Comparison of ENCODE assay signal across 23 mouse cellular contexts in the genomic region with DNA sequence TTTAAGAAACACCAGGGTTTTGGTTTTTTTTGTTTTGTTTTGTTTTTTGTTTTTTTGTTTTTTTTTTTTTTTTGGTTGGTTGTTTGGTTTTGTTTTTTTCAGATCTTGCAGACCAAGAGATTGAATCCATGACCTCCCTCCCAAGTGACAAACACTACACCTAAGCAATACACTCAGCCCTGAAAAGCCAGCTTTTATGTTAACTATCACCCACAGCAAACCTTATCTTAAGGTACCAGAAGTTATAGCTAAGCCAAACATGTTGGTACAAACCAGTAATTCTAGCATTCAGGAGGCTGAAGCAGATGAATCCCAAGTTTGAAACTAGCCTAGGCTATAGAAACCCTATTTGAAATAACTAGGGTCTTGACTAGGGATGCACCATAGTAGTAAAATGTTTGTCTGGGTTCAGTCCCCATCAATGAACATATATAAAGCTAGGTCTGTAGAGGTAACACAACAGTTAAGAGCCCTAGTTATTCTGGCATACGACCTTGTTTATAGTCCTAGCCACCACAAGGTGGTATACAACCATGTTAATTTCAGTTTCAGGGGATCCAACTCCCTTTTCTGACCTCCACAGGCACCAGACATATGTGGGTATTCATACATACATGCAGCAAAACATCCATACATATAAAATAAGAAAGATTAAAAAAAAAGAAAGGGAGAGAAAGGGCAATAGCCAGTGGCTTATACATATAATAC. TPM values are rescaled to one million over a fixed set of nuclear protein-coding genes. Genes with fewer than 3 reads are reported as not detected.
A peak's percentile ranks its signal among the peaks of the same experiment; 100 is the strongest.
DNase-seq lines count a peak whose midpoint lies in the region; ATAC-seq and TF ChIP-seq lines count a peak whose summit lies in the region.
"Had no signal": no experiment of that assay in that cellular context is flagged by ENCODE, and none has a peak within 500 bp of the region (broad histone marks: within the 10 kb centered on the region; RNA-seq: fewer than 3 reads in every experiment).

No protein-coding gene starts in this region.

- no peak overlapping the region for H3K4me2 ChIP-seq in heart, embryonic 11.5 days
- H3K4me2 ChIP-seq in liver, embryonic 14.5 days (ENCODE audit: low read depth): peak overlapping the region; percentile 69
- H3K4me2 ChIP-seq: forebrain, embryonic 12.5 days; intestine, embryonic 15.5 days; limb, embryonic 12.5 days; midbrain, embryonic 13.5 days had no signal

- no peaks in the 10 kb centered on the region for H3K36me3 ChIP-seq in heart, embryonic 11.5 days (ENCODE audit: control insufficient read depth, insufficient read depth, low read length)
- peaks cover 10 to 68% of the 10 kb centered on the region in 2 experiments for H3K36me3 ChIP-seq in MEL (ENCODE audit: control insufficient read depth in 1 of 2, insufficient read depth in 2 of 2, low read length in 2 of 2)
- H3K36me3 ChIP-seq in liver, embryonic 14.5 days (replicated peaks; ENCODE audit: control insufficient read depth, insufficient read depth, low read depth): peaks cover 17% of the 10 kb centered on the region
- H3K36me3 ChIP-seq in thymus, adult 2 months (ENCODE audit: control insufficient read depth, insufficient read depth, low read length): no peaks in the 10 kb centered on the region

- peaks cover 53% of the 10 kb centered on the region for H3K79me2 ChIP-seq in MEL (ENCODE audit: control insufficient read depth, insufficient read depth, low read length, poor library complexity)

- no peak for DNase-seq in heart, adult 9 months (ENCODE audit: low spot score in 2 of 2)
- DNase-seq in MEL (ENCODE audit: low read depth, low spot score): peak; percentile 71
- peak; percentile 75 to 80 (median 76) for DNase-seq in liver, embryonic 14.5 days (ENCODE audit: low read depth in 3 of 3, low spot score in 3 of 3)
- DNase-seq in kidney, adult 18-20 months: no peak
- DNase-seq in thymus, adult 2 months: no peak
- DNase-seq in urinary bladder, postnatal 14 days (ENCODE audit: low spot score): no peak
- DNase-seq: adrenal gland, postnatal 25 days; cerebellum, adult 8-10 months; gastrocnemius, adult 2 months; kidney, postnatal 25 days; lung, adult 2 months; lung, postnatal 14 days; thymus, postnatal 36 days had no signal

- TF ChIP-seq EP300 in MEL (IDR thresholded peaks at IDR 0.05; ENCODE audit: low read depth in 1 of 2, low read length in 2 of 2): peak; percentile 80
- peak; percentile 91 for TF ChIP-seq EP300 in liver, embryonic 14.5 days (IDR thresholded peaks at IDR 0.05; ENCODE audit: low read depth)

- ATAC-seq in heart, embryonic 11.5 days (replicated peaks; ENCODE audit: insufficient number of reproducible peaks, low FRiP score, low TSS enrichment): peak; percentile 55; the same call in 1 of the 2 replicates
- ATAC-seq in common myeloid progenitor, adult 5-6 weeks (replicated peaks; ENCODE audit: low read depth, poor library complexity, severe bottlenecking): peak; percentile 29; the same call in 1 of the 2 replicates
- peak; percentile 93 for ATAC-seq in liver, embryonic 14.5 days (ENCODE audit: insufficient read depth)
- ATAC-seq: hindbrain, embryonic 16.5 days; intestine, embryonic 15.5 days; midbrain, embryonic 13.5 days had no signal

- TF ChIP-seq CTCF in MEL (IDR thresholded peaks at IDR 0.05 in 2 of 3, conservative IDR thresholded peaks at IDR 0.05 in 1 of 3; ENCODE audit: control insufficient read depth in 1 of 3, insufficient read depth in 1 of 3, low read depth in 2 of 3, low read length in 3 of 3, poor library complexity in 1 of 3, severe bottlenecking in 1 of 3): no peak
- peak; percentile 13; the same call in 1 of the 2 replicates for TF ChIP-seq CTCF in liver, embryonic 14.5 days (IDR thresholded peaks at IDR 0.05; ENCODE audit: low read depth)
- TF ChIP-seq CTCF in thymus, adult 2 months (IDR thresholded peaks at IDR 0.05; ENCODE audit: borderline replicate concordance, control insufficient read depth, extremely low read depth, insufficient read depth, low read length, poor library complexity): no peak

- H3K27ac ChIP-seq in heart, embryonic 11.5 days (ENCODE audit: low read depth, low read length): peak overlapping the region; percentile 55
- peak overlapping the region; percentile 39; the same call in 1 of the 2 replicates for H3K27ac ChIP-seq in MEL (ENCODE audit: control insufficient read depth, low read depth, low read length)
- H3K27ac ChIP-seq in liver, embryonic 14.5 days: peak overlapping the region; percentile 97
- no peak overlapping the region for H3K27ac ChIP-seq in thymus, adult 2 months (ENCODE audit: control insufficient read depth, insufficient read depth, low read length)
- H3K27ac ChIP-seq: embryonic facial prominence, embryonic 10.5 days; forebrain, embryonic 12.5 days; gastrocnemius, adult 2 months; hindbrain, embryonic 10.5 days; intestine, embryonic 15.5 days; layer of hippocampus, adult 2 months; limb, embryonic 12.5 days; midbrain, embryonic 13.5 days had no signal

- H3K27me3 ChIP-seq in heart, embryonic 11.5 days (ENCODE audit: control insufficient read depth, insufficient read depth, low read length): no peaks in the 10 kb centered on the region
- no peaks in the 10 kb centered on the region for H3K27me3 ChIP-seq in MEL (ENCODE audit: control insufficient read depth in 1 of 2, insufficient read depth in 2 of 2, low read length in 2 of 2)
- H3K27me3 ChIP-seq in liver, embryonic 14.5 days (ENCODE audit: control insufficient read depth, insufficient read depth, low read length): no peaks in the 10 kb centered on the region
- H3K27me3 ChIP-seq in thymus, adult 2 months (ENCODE audit: control insufficient read depth, insufficient read depth, low read length): no peaks in the 10 kb centered on the region
- H3K27me3 ChIP-seq: forebrain, embryonic 12.5 days; intestine, embryonic 15.5 days; limb, embryonic 12.5 days; midbrain, embryonic 13.5 days had no signal

- no peak for TF ChIP-seq POLR2A in MEL (IDR thresholded peaks at IDR 0.05; ENCODE audit: control insufficient read depth in 1 of 2, insufficient read depth in 1 of 2, low read depth in 1 of 2, low read length in 2 of 2, poor library complexity in 1 of 2)
- no peak for TF ChIP-seq POLR2A in thymus, adult 2 months (IDR thresholded peaks at IDR 0.05; ENCODE audit: control insufficient read depth, extremely low read depth, insufficient read depth, low read length, poor library complexity)

- no peak for TF ChIP-seq RAD21 in MEL (IDR thresholded peaks at IDR 0.05; ENCODE audit: low read depth, low read length)

- WGBS in heart, embryonic 11.5 days (ENCODE audit: insufficient replicate concordance): 82% methylated on average over 1 of the region's 1 CpGs
- 21% methylated on average over 1 of the region's 1 CpGs for WGBS in liver, embryonic 14.5 days (ENCODE audit: insufficient replicate concordance)
- WGBS in thymus, adult 2 months: 73% methylated on average over 1 of the region's 1 CpGs

- no peaks in the 10 kb centered on the region for H3K9me3 ChIP-seq in heart, embryonic 11.5 days (replicated peaks; ENCODE audit: control insufficient read depth, low read length)
- H3K9me3 ChIP-seq in MEL (replicated peaks; ENCODE audit: insufficient read depth, low read length): no peaks in the 10 kb centered on the region
- H3K9me3 ChIP-seq in liver, embryonic 14.5 days (ENCODE audit: control insufficient read depth, low read length): no peaks in the 10 kb centered on the region
- H3K9me3 ChIP-seq: embryonic facial prominence, embryonic 10.5 days; forebrain, embryonic 12.5 days; hindbrain, embryonic 10.5 days; intestine, embryonic 15.5 days; limb, embryonic 12.5 days; midbrain, embryonic 13.5 days had no signal

- H3K4me3 ChIP-seq in heart, embryonic 11.5 days (ENCODE audit: low read depth, low read length): no peak overlapping the region
- H3K4me3 ChIP-seq in MEL (ENCODE audit: control insufficient read depth in 1 of 2, insufficient read depth in 1 of 2, low read depth in 2 of 2, low read length in 2 of 2): no peak overlapping the region
- H3K4me3 ChIP-seq in liver, embryonic 14.5 days (ENCODE audit: insufficient read depth in 1 of 2, low read depth in 2 of 2, low read length in 2 of 2): peak overlapping the region in 1 of 2 experiments; percentile 34; a peak in 2 of 4 replicates
- no peak overlapping the region for H3K4me3 ChIP-seq in thymus, adult 2 months (ENCODE audit: control insufficient read depth, insufficient read depth, low read length)
- H3K4me3 ChIP-seq: embryonic facial prominence, embryonic 10.5 days; forebrain, embryonic 12.5 days; gastrocnemius, adult 2 months; hindbrain, embryonic 10.5 days; intestine, embryonic 15.5 days; layer of hippocampus, adult 2 months; limb, embryonic 12.5 days; midbrain, embryonic 13.5 days had no signal

- peaks cover 5% of the 10 kb centered on the region; the same call in 1 of the 2 replicates for H3K4me1 ChIP-seq in heart, embryonic 11.5 days (ENCODE audit: control insufficient read depth, insufficient read depth, low read length)
- H3K4me1 ChIP-seq in MEL (ENCODE audit: control insufficient read depth in 1 of 2, insufficient read depth in 2 of 2, low read length in 2 of 2): peaks cover 26 to 34% of the 10 kb centered on the region in 2 experiments
- H3K4me1 ChIP-seq in liver, embryonic 14.5 days (replicated peaks; ENCODE audit: control insufficient read depth in 2 of 2, insufficient read depth in 2 of 2, low read length in 1 of 2): peaks cover 49 to 52% of the 10 kb centered on the region in 2 experiments
- peaks cover 3% of the 10 kb centered on the region for H3K4me1 ChIP-seq in thymus, adult 2 months (replicated peaks; ENCODE audit: control insufficient read depth, insufficient read depth, low read length)
- H3K4me1 ChIP-seq: embryonic facial prominence, embryonic 10.5 days; forebrain, embryonic 12.5 days; hindbrain, embryonic 10.5 days; intestine, embryonic 15.5 days; limb, embryonic 12.5 days; midbrain, embryonic 13.5 days had no signal

- no peak overlapping the region for H3K9ac ChIP-seq in heart, embryonic 11.5 days (ENCODE audit: low read depth, low read length)
- no peak overlapping the region for H3K9ac ChIP-seq in MEL (ENCODE audit: control insufficient read depth, low read depth, low read length, poor library complexity, severe bottlenecking)
- H3K9ac ChIP-seq in liver, embryonic 14.5 days (replicated peaks): peak overlapping the region; percentile 71
- H3K9ac ChIP-seq: forebrain, embryonic 12.5 days; intestine, embryonic 15.5 days; limb, embryonic 12.5 days; midbrain, embryonic 13.5 days had no signal

RNA-seq across cellular contexts. Expression of gene Gapvd1, which starts 15.2 kb away (rescaled TPM):
- polyA plus RNA-seq in heart, embryonic 11.5 days (2014; fragmentation: Nextera tagmentation; extraction: Ambion mirVana): 65.0 and 70.8 TPM in 2 replicates
- 62.4 and 65.0 TPM in 2 replicates for total RNA-seq in MEL (2012; rRNA removed)
- 100 to 1,000 TPM in 1 of 2 experiments, 10 to 100 TPM in 1; 96.7 to 174 TPM for polyA plus RNA-seq in MEL (2012; ENCODE audit: insufficient read depth in 1 of 2, insufficient read length in 2 of 2, low read depth in 1 of 2, low replicate concordance in 2 of 2, missing spikeins in 1 of 2)
- 89.8 and 97.4 TPM in 2 replicates for total RNA-seq in common myeloid progenitor, adult 5-6 weeks (2017)
- 20.1 and 22.9 TPM in 2 replicates for polyA plus RNA-seq in liver, embryonic 14.5 days (2012; rRNA removed)
- polyA plus RNA-seq in liver, embryonic 14.5 days (2014; fragmentation: Nextera tagmentation; extraction: Ambion mirVana): 71.8 and 76.6 TPM in 2 replicates
- polyA plus RNA-seq in thymus, adult 2 months (2012; rRNA removed): 36.9 and 39.4 TPM in 2 replicates

RNA-seq across cellular contexts. Expression of gene Hspa5, which starts 31.9 kb away (rescaled TPM):
- polyA plus RNA-seq in heart, embryonic 11.5 days (2014; fragmentation: Nextera tagmentation; extraction: Ambion mirVana): 931 and 1,133 TPM in 2 replicates
- total RNA-seq in MEL (2012; rRNA removed): 914 and 1,250 TPM in 2 replicates
- polyA plus RNA-seq in MEL (2012; ENCODE audit: insufficient read depth in 1 of 2, insufficient read length in 2 of 2, low read depth in 1 of 2, low replicate concordance in 2 of 2, missing spikeins in 1 of 2): 100 to 1,000 TPM; 147 to 649 TPM
- 891 and 930 TPM in 2 replicates for total RNA-seq in common myeloid progenitor, adult 5-6 weeks (2017)
- polyA plus RNA-seq in liver, embryonic 14.5 days (2012; rRNA removed): 74.0 and 253 TPM in 2 replicates
- polyA plus RNA-seq in liver, embryonic 14.5 days (2014; fragmentation: Nextera tagmentation; extraction: Ambion mirVana): 461 and 479 TPM in 2 replicates
- 376 and 377 TPM in 2 replicates for polyA plus RNA-seq in thymus, adult 2 months (2012; rRNA removed)

RNA-seq across cellular contexts. Expression of gene Rabepk, which starts 59.9 kb away (rescaled TPM):
- 29.2 and 29.7 TPM in 2 replicates for polyA plus RNA-seq in heart, embryonic 11.5 days (2014; fragmentation: Nextera tagmentation; extraction: Ambion mirVana)
- 47.1 and 51.2 TPM in 2 replicates for total RNA-seq in MEL (2012; rRNA removed)
- polyA plus RNA-seq in MEL (2012; ENCODE audit: insufficient read depth in 1 of 2, insufficient read length in 2 of 2, low read depth in 1 of 2, low replicate concordance in 2 of 2, missing spikeins in 1 of 2): 10 to 100 TPM in 1 of 2 experiments, not detected in 1; 85.3 TPM
- 28.5 and 44.6 TPM in 2 replicates for total RNA-seq in common myeloid progenitor, adult 5-6 weeks (2017)
- polyA plus RNA-seq in liver, embryonic 14.5 days (2012; rRNA removed): 12.3 and 15.3 TPM in 2 replicates
- polyA plus RNA-seq in liver, embryonic 14.5 days (2014; fragmentation: Nextera tagmentation; extraction: Ambion mirVana): 25.5 and 25.6 TPM in 2 replicates
- polyA plus RNA-seq in thymus, adult 2 months (2012; rRNA removed): 27.2 and 31.1 TPM in 2 replicates

Comparison
In these comparisons a context has a peak if more than half of its experiments do, and no peak if none do; other contexts are left out.
1. ATAC-seq: peak in every context shown above with its lines; median percentile 93 in liver, embryonic 14.5 days; 55 in heart, embryonic 11.5 days; 29 in common myeloid progenitor, adult 5-6 weeks.
2. DNase-seq: peak in MEL (single experiment) and liver, embryonic 14.5 days (3 of 3); none in heart, adult 9 months (0 of 2), kidney, adult 18-20 months (single experiment), thymus, adult 2 months (single experiment) and urinary bladder, postnatal 14 days (single experiment).